Mouse (Mus musculus) cortical plate, adult 2 months (tissue): ENCODE measurements at regions not wholly inside any gene's neighbourhood (a gene's known extent, or its start where the extent isn't known, plus 50 kb on each side); places are given as distances from the start of the nearest gene placed in this dataset.

ENCODE experiments used
- CTCF ChIP-seq: fragments of 200-500 bp; IDR thresholded peaks from 2 replicates; pipeline ENCODE4 v1.5.1; 2011; ENCODE audit warnings: mild to moderate bottlenecking, control low read depth, low read length; ENCODE audit not compliant: insufficient read depth; ENCODE audit errors: extremely low read depth
- POLR2A ChIP-seq: fragments of 200-500 bp; IDR thresholded peaks from 2 replicates; pipeline ENCODE4 v1.6.1; 2011; ENCODE audit warnings: mild to moderate bottlenecking, low read length, control low read depth; ENCODE audit not compliant: insufficient read depth; ENCODE audit errors: extremely low read depth

DNA sequence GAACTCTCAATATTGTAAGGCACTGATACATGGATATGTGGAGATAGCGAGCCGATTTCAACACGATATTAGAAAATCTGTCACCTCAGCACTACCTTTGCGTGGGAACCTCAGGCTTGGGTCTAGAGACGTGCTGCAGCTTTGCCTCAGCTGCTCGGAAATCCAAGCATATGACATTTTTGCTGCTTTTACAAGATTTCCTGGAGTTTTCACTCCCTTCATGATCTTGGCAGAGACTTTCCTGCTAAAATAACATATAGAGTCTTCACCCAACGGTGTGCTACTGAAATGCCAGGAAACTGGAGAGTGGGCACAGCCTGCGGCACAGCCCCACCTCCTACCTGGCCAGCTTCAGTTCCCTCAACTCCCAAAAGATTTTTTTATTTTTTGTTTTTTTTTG lies 480.4 kb downstream of the Psat1 start:
- TF ChIP-seq CTCF (no peak), POLR2A (no peak)
